Mouse (Mus musculus) spleen, adult 2 months (tissue): ENCODE results near the gene Nell1.

Experiments used
- CTCF ChIP-seq: fragments of 200-500 bp; IDR thresholded peaks from 2 replicates; pipeline ENCODE4 v1.5.1; 2011; ENCODE audit warnings: mild to moderate bottlenecking, inconsistent platforms; ENCODE audit not compliant: insufficient read depth, insufficient read length, insufficient replicate concordance; ENCODE audit errors: extremely low read depth
- POLR2A ChIP-seq: fragments of 200-500 bp; IDR thresholded peaks from 2 replicates; pipeline ENCODE4 v1.6.1; 2011; ENCODE audit warnings: low read depth, low read length, inconsistent platforms

GRCm38 (mm10) chr7:50672266-50672665 is 697.6 kb downstream of the Nell1 start:
- TF ChIP-seq CTCF (no peak), POLR2A (no peak)
